Mouse (Mus musculus) layer of hippocampus, adult 9-11 months (tissue): ENCODE data around the gene Lgi4.

Experiments used
- DNase-seq: peaks from one replicate; pipeline ENCODE4 v3.0.0; 2022

The Lgi4 gene

DNA sequence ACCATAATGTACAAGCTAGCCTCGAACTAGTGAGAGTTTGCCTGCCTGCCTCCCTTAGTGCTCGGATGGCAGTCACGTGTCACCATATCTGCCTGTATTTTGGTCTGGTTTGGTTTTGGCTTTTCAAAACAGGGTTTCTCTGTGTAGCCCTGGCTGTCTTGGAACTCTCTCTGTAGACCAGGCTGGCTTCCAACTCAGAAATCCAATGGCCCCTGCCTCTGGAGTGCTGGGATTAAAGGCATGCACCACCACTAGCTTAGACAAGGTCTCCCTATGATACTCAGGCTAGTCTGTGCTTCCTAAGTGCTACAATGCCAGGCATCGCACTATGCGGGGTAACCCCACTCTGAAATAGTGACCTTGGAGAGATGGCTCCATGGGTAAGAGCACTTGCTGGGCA lies 50.7 kb downstream of the Lgi4 start:
- DNase-seq: no peak

DNA sequence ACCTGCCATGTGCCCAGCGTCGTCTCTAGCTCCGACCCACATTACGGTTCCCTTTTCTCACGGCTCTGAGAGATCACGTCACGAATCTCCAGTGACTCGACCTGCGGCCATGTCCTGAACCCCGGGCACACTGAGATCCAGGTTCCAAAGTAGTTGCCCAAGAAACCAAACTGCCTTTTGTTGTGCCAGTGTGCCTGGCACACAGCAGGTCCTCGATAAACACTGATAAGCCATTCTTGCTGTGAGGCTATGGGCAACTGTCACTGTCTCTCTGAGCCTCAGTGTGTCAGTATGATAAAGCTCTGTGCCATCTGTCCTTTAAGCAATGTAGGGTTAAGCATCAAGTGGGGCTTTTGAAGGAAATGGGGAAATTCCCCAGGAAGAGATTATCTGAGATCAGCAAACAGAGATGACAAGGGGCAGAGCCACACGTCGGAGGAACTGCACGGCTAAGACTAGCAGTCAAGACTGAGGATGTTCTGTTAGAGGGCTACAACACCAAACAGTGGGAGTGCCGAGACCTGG lies 51.8 kb downstream of the Lgi4 start:
- DNase-seq: no peak

DNA sequence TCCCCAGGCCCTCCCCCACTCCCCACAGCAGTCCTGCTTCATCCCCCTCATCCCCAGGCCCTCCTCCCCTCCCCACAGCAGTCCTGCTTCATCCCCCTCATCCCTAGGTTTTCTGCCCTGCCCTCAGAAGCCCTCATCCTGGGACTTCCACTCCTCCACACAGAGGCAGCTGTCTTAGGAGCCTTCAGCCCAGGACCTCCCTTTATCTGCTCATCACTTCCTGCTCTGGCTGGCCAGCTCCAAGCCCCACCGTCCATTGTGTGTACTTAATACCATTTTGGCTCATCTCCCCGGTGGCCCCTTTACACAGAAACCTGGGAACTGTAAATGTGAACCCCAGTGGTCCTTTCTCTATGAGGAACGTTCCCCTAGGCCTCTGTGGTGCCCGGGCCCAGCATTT lies 52.9 kb downstream of the Lgi4 start:
- no peak for DNase-seq

GRCm38 (mm10) chr7:31113800-31114199 lies 54.7 kb downstream of the Lgi4 start:
- DNase-seq: no peak

- no peak for DNase-seq
These were observed 55.5 kb downstream of the Lgi4 start for GRCm38 (mm10) chr7:31114646-31115045.

DNA sequence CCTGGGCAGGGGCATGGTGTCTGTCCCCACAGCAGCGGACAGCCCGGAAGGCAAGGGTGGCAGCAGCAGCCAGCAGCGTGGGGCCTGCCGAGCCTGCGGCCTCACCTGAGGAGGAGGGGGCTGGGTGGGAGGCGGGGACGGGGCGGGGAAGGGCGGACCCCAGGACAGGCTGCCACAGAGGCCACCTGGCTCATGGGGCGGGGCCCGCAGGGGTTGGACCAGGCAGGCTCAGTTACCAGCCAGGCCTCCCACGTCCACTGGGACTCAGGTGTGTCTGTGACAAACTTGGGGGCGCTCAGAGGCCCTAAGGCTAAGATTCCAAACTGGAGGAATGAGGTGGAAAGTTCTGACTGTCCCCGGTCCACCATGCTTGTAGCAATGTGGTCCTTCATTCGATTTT lies 56.0 kb downstream of the Lgi4 start, which contains the start of gene Hpn:
Gene Hpn (minus strand): TSS at position 109 of the 400 bp plus-strand sequence.
- no peak for DNase-seq

GRCm38 (mm10) chr7:31115587-31116043 lies 56.5 kb downstream of the Lgi4 start:
- peak; percentile 63 for DNase-seq

DNA sequence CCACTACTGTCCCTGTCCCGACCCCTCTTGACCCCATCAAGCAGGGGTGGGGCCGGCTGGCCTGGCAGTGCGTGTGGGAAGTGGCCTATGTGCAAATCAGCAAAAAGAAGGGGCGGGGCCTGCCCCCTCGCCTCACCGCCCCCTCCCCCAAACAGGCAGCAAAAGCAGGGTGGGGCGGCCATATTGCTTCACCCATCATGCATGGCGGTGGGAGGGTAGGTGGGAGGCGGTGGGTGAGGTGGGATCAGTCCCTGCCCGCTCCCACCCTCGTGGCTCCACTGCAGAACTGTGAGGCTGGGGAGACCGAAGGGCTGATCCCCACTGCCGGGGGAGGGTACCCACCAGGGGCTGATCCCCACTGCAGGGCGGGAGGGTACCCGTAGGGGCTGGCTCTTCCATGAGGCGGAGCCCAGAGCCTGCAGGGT lies 57.6 kb downstream of the Lgi4 start:
- no peak for DNase-seq

DNA sequence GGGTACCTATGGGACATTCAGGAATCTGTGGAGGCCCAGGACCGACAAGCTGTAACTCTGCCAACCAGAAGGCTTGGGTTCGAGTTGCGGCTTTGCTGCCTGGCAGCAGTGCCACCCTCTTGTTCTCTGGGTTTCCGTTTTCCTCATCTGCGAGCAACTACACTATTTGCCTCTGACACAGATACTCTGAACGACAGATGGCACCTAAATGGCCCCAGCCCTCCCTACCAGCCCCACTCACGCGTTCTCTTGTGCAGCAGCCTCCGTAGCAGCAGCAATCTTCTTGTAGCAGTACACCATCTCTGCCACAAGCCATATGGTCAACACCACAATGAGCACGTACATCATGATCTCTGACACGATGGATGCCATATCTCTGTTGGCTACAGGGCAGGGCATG lies 58.3 kb downstream of the Lgi4 start:
- peak; percentile 83 for DNase-seq

- DNase-seq: no peak
These were observed 59.3 kb downstream of the Lgi4 start for GRCm38 (mm10) chr7:31118486-31118885.

- DNase-seq: no peak
These were observed 60.4 kb downstream of the Lgi4 start for GRCm38 (mm10) chr7:31119556-31119955.
